9 mouse cellular contexts compared by ENCODE assay signal in the genomic region with DNA sequence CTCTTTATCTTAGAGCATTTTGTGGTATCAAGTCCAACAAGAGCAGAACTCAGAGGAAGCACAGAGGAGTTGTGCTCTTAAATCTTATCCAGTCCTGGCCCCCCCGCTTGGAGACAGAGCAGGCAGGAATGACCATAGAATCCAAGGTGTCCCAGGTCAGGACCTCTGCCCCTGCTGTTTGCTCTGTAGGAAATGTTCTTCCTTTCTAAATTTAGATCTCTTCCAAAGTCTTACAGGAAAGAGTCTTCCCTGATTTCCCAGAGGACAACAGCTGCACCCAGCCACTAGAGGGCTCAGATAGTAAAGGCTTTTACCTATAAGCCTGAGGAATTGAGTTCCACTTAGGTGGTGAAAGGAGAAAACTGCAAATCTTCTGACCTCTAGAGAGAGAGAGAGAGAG. TPM values are rescaled to one million over a fixed set of nuclear protein-coding genes. Genes with fewer than 3 reads are reported as not detected.
DNase-seq lines count a peak whose midpoint lies in the region; ATAC-seq and TF ChIP-seq lines count a peak whose summit lies in the region.
"Had no signal": no experiment of that assay in that cellular context is flagged by ENCODE, and none has a peak within 500 bp of the region (broad histone marks: within the 10 kb centered on the region; RNA-seq: fewer than 3 reads in every experiment).

No protein-coding gene starts in this region.

- no peaks in the 10 kb centered on the region for H3K79me2 ChIP-seq in liver, adult 2 months (ENCODE audit: control insufficient read depth, insufficient read depth, low read length)

- no peak overlapping the region for H3K9ac ChIP-seq in liver, adult 2 months (ENCODE audit: low read depth, low read length)
- H3K9ac ChIP-seq in liver, embryonic 12.5 days, result no peak overlapping the region
- H3K9ac ChIP-seq in embryonic facial prominence, embryonic 14.5 days (ENCODE audit: low read depth, low read length), result no peak overlapping the region
- H3K9ac ChIP-seq in forebrain, embryonic 15.5 days (replicated peaks), result no peak overlapping the region

- H3K4me3 ChIP-seq in liver, adult 2 months (ENCODE audit: insufficient read depth, low read depth, low read length), result no peak overlapping the region
- no peak overlapping the region for H3K4me3 ChIP-seq in liver, embryonic 12.5 days
- no peak overlapping the region for H3K4me3 ChIP-seq in embryonic facial prominence, embryonic 14.5 days (ENCODE audit: low read depth, low read length)
- H3K4me3 ChIP-seq in forebrain, embryonic 15.5 days, result no peak overlapping the region

- peak; percentile 24; the same call in 1 of the 2 replicates for TF ChIP-seq CTCF in liver, adult 2 months (IDR thresholded peaks at IDR 0.05; ENCODE audit: low read depth, low read length)

- H3K27ac ChIP-seq in liver, adult 2 months (replicated peaks; ENCODE audit: insufficient read depth, low read depth, low read length), result no peak overlapping the region
- no peak overlapping the region for H3K27ac ChIP-seq in liver, embryonic 12.5 days
- H3K27ac ChIP-seq in embryonic facial prominence, embryonic 14.5 days (replicated peaks; ENCODE audit: low read depth, low read length), result no peak overlapping the region
- no peak overlapping the region for H3K27ac ChIP-seq in forebrain, embryonic 15.5 days (replicated peaks)

- no peak overlapping the region for H3K4me2 ChIP-seq in liver, embryonic 12.5 days
- H3K4me2 ChIP-seq in embryonic facial prominence, embryonic 14.5 days (ENCODE audit: low read depth, low read length), result no peak overlapping the region
- H3K4me2 ChIP-seq in forebrain, embryonic 15.5 days (replicated peaks), result no peak overlapping the region

- no peaks in the 10 kb centered on the region for H3K36me3 ChIP-seq in liver, adult 2 months (ENCODE audit: control insufficient read depth, insufficient read depth, low read length)
- H3K36me3 ChIP-seq in liver, embryonic 12.5 days, result no peaks in the 10 kb centered on the region
- H3K36me3 ChIP-seq in embryonic facial prominence, embryonic 14.5 days (ENCODE audit: control insufficient read depth, insufficient read depth, low read length), result no peaks in the 10 kb centered on the region
- no peaks in the 10 kb centered on the region for H3K36me3 ChIP-seq in forebrain, embryonic 15.5 days

- no peaks in the 10 kb centered on the region for H3K9me3 ChIP-seq in liver, embryonic 12.5 days (replicated peaks)
- H3K9me3 ChIP-seq in embryonic facial prominence, embryonic 14.5 days (ENCODE audit: control insufficient read depth, low read length), result no peaks in the 10 kb centered on the region
- no peaks in the 10 kb centered on the region for H3K9me3 ChIP-seq in forebrain, embryonic 15.5 days

- no peak for ATAC-seq in liver, embryonic 12.5 days
- no peak for ATAC-seq in embryonic facial prominence, embryonic 14.5 days (ENCODE audit: low read depth)
- ATAC-seq in forebrain, embryonic 15.5 days (replicated peaks), result no peak

- no peaks in the 10 kb centered on the region for H3K27me3 ChIP-seq in liver, adult 2 months (ENCODE audit: control insufficient read depth, insufficient read depth, low read length)
- 0 out of 2 replicates have a peak, but pooled peaks cover 4% of the 10 kb centered on the region for H3K27me3 ChIP-seq in liver, embryonic 12.5 days (replicated peaks)
- no peaks in the 10 kb centered on the region for H3K27me3 ChIP-seq in embryonic facial prominence, embryonic 14.5 days (replicated peaks; ENCODE audit: control insufficient read depth, insufficient read depth, low read length)
- H3K27me3 ChIP-seq in forebrain, embryonic 15.5 days, result no peaks in the 10 kb centered on the region

- DNase-seq in embryo, embryonic 10 days (ENCODE audit: low spot score), result peak; percentile 38
- no peak for DNase-seq in embryo, embryonic 9.5 days (ENCODE audit: extremely low spot score)
- peak; percentile 56 for DNase-seq in liver, adult 2 months (ENCODE audit: extremely low read depth, low read depth, low spot score)
- peak; percentile 37 for DNase-seq in embryonic facial prominence, embryonic 14.5 days (ENCODE audit: low spot score)
- DNase-seq in naive thymus-derived CD4-positive, alpha-beta T cell, adult 2 months (ENCODE audit: low read depth), result peak; percentile 31
- no peak for DNase-seq in gastrocnemius, postnatal 4 days (ENCODE audit: low spot score in 2 of 2)

- H3K4me1 ChIP-seq in liver, adult 2 months (ENCODE audit: control insufficient read depth, insufficient read depth, low read length), result peaks cover 4% of the 10 kb centered on the region; the same call in 1 of the 2 replicates
- peaks cover 16% of the 10 kb centered on the region for H3K4me1 ChIP-seq in liver, embryonic 12.5 days
- no peaks in the 10 kb centered on the region for H3K4me1 ChIP-seq in embryonic facial prominence, embryonic 14.5 days (ENCODE audit: control insufficient read depth, insufficient read depth, low read length)
- peaks cover 4% of the 10 kb centered on the region for H3K4me1 ChIP-seq in forebrain, embryonic 15.5 days

- WGBS in liver, adult 2 months, result 45% methylated on average over 1 of the region's 1 CpGs
- WGBS in liver, embryonic 12.5 days (ENCODE audit: insufficient replicate concordance), result 53% methylated on average over 1 of the region's 1 CpGs
- WGBS in embryonic facial prominence, embryonic 14.5 days, result 46% methylated on average over 1 of the region's 1 CpGs
- WGBS in forebrain, embryonic 15.5 days, result 59% methylated on average over 1 of the region's 1 CpGs

- no peak for TF ChIP-seq POLR2A in liver, adult 2 months (IDR thresholded peaks at IDR 0.05; ENCODE audit: extremely low read depth, insufficient read depth, low read length)

RNA-seq across cellular contexts. Expression of gene Pdp2, which starts 21.7 kb away (rescaled TPM):
- total RNA-seq in liver, adult 2 months (2014; rRNA removed), result 16.4 and 20.0 TPM in 2 replicates
- 9.6 and 11.9 TPM in 2 replicates for polyA plus RNA-seq in liver, adult 2 months (2012; rRNA removed)
- polyA plus RNA-seq in liver, embryonic 12.5 days (2016; fragmentation: Nextera tagmentation; extraction: Ambion mirVana), result 5.8 and 6.0 TPM in 2 replicates
- 8.1 and 8.2 TPM in 2 replicates for polyA plus RNA-seq in embryonic facial prominence, embryonic 14.5 days (2014; fragmentation: Nextera tagmentation; extraction: Ambion mirVana)
- polyA plus RNA-seq in forebrain, embryonic 15.5 days (2015; fragmentation: Nextera tagmentation; extraction: Ambion mirVana), result 17.8 and 18.7 TPM in 2 replicates
- 1 to 10 TPM; 5.9 to 6.9 TPM for total RNA-seq in gastrocnemius, postnatal 4 days (2021)

RNA-seq across cellular contexts. Expression of gene Car7, which starts 35.1 kb away (rescaled TPM):
- 1.0 and 1.2 TPM in 2 replicates for total RNA-seq in liver, adult 2 months (2014; rRNA removed)
- 1.8 and 2.6 TPM in 2 replicates for polyA plus RNA-seq in liver, adult 2 months (2012; rRNA removed)
- 2.2 and 2.3 TPM in 2 replicates for polyA plus RNA-seq in liver, embryonic 12.5 days (2016; fragmentation: Nextera tagmentation; extraction: Ambion mirVana)
- polyA plus RNA-seq in embryonic facial prominence, embryonic 14.5 days (2014; fragmentation: Nextera tagmentation; extraction: Ambion mirVana), result 1.0 and 1.6 TPM in 2 replicates
- 1.7 and 2.0 TPM in 2 replicates for polyA plus RNA-seq in forebrain, embryonic 15.5 days (2015; fragmentation: Nextera tagmentation; extraction: Ambion mirVana)
- under 1 TPM; 0.64 to 0.80 TPM for total RNA-seq in gastrocnemius, postnatal 4 days (2021)

RNA-seq across cellular contexts. Expression of gene Nae1, which starts 35.1 kb away (rescaled TPM):
- 23.9 and 30.1 TPM in 2 replicates for total RNA-seq in liver, adult 2 months (2014; rRNA removed)
- 4.5 and 7.3 TPM in 2 replicates for polyA plus RNA-seq in liver, adult 2 months (2012; rRNA removed)
- 47.5 and 48.8 TPM in 2 replicates for polyA plus RNA-seq in liver, embryonic 12.5 days (2016; fragmentation: Nextera tagmentation; extraction: Ambion mirVana)
- 89.0 and 100 TPM in 2 replicates for polyA plus RNA-seq in embryonic facial prominence, embryonic 14.5 days (2014; fragmentation: Nextera tagmentation; extraction: Ambion mirVana)
- 116 and 124 TPM in 2 replicates for polyA plus RNA-seq in forebrain, embryonic 15.5 days (2015; fragmentation: Nextera tagmentation; extraction: Ambion mirVana)
- total RNA-seq in gastrocnemius, postnatal 4 days (2021), result 10 to 100 TPM; 34.8 to 41.8 TPM

RNA-seq across cellular contexts. Expression of gene Cdh16, which starts 54.6 kb away (rescaled TPM):
- total RNA-seq in liver, adult 2 months (2014; rRNA removed), result 0.07 TPM in 1 of 2 replicates, not detected in the other
- polyA plus RNA-seq in liver, adult 2 months (2012; rRNA removed), result not detected in 2 replicates
- polyA plus RNA-seq in liver, embryonic 12.5 days (2016; fragmentation: Nextera tagmentation; extraction: Ambion mirVana), result 0.21 and 0.36 TPM in 2 replicates
- 1.9 and 2.1 TPM in 2 replicates for polyA plus RNA-seq in embryonic facial prominence, embryonic 14.5 days (2014; fragmentation: Nextera tagmentation; extraction: Ambion mirVana)
- not detected in 2 replicates for polyA plus RNA-seq in forebrain, embryonic 15.5 days (2015; fragmentation: Nextera tagmentation; extraction: Ambion mirVana)
- total RNA-seq in gastrocnemius, postnatal 4 days (2021), result 1 to 10 TPM; 1.9 to 2.4 TPM
- total RNA-seq: common myeloid progenitor, adult 5-6 weeks had no signal

RNA-seq across cellular contexts. Expression of gene Terb1, which starts 59.8 kb away (rescaled TPM):
- not detected in 2 replicates for total RNA-seq in liver, adult 2 months (2014; rRNA removed)
- not detected in 2 replicates for polyA plus RNA-seq in liver, adult 2 months (2012; rRNA removed)
- polyA plus RNA-seq in liver, embryonic 12.5 days (2016; fragmentation: Nextera tagmentation; extraction: Ambion mirVana), result 0.04 and 0.07 TPM in 2 replicates
- 0.53 and 0.62 TPM in 2 replicates for polyA plus RNA-seq in embryonic facial prominence, embryonic 14.5 days (2014; fragmentation: Nextera tagmentation; extraction: Ambion mirVana)
- 0.17 and 0.19 TPM in 2 replicates for polyA plus RNA-seq in forebrain, embryonic 15.5 days (2015; fragmentation: Nextera tagmentation; extraction: Ambion mirVana)
- under 1 TPM; 0.22 to 0.36 TPM for total RNA-seq in gastrocnemius, postnatal 4 days (2021)
- total RNA-seq: common myeloid progenitor, adult 5-6 weeks had no signal

Comparison
In these comparisons a context has a peak if more than half of its experiments do, and no peak if none do; other contexts are left out.
1. DNase-seq: peak in embryo, embryonic 10 days (single experiment), liver, adult 2 months (single experiment), embryonic facial prominence, embryonic 14.5 days (single experiment) and naive thymus-derived CD4-positive, alpha-beta T cell, adult 2 months (single experiment); none in embryo, embryonic 9.5 days (single experiment) and gastrocnemius, postnatal 4 days (0 of 2).